Mouse (Mus musculus) megakaryocyte, embryonic 14.5 days (primary cell): ENCODE data around the gene Wdr26.

Experiments
- FLI1 ChIP-seq: IDR thresholded peaks from 2 replicates; pipeline ENCODE4 v1.6.1; 2012; ENCODE audit warnings: low read length, inconsistent platforms, mixed read lengths
- GATA1 ChIP-seq: IDR thresholded peaks from 3 replicates; pipeline ENCODE4 v1.6.1; 2012; ENCODE audit warnings: mixed read lengths, low read length, inconsistent platforms, borderline replicate concordance

DNA sequence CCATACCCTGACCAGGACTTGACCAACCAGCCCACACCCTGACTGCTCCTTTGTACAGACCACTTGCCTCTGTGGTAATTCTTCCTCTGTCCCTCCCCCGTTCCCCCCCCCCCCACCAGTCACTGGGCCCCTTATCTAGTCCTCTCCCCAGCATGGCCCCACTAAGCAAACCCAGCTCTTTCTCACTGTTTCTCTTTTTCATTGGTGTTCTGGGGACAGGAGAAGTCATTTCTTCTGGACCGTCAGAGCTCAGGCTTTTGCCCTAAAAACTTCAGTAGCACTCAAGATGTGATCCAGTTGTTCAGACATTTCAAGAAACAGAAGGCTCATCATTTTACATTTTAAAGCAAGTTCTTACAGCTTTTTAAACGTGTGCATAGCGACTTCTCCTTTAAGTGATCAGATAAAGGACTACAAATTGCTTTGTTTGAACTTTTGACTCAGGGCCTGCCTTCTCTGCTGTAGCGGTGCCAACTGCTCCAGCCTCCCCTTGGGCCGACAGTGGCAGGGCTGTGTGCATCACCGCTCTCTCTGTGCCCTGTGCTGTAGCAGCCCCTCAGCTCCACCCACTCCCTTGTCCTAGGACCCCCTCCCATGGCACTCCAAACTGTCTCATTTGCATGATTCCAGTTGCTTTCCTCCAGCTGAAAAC lies 34.8 kb upstream of the Wdr26 start:
- TF ChIP-seq GATA1 (no peak), FLI1 (no peak)
